Mouse (Mus musculus) heart, adult 11 months (tissue): ENCODE results near the gene Bcl11a.
A peak's percentile ranks its signal among the peaks of the same experiment; 100 is the strongest.

Source experiments
- DNase-seq: peaks from one replicate; pipeline ENCODE4 v3.0.0; 2022

The Bcl11a gene

DNA sequence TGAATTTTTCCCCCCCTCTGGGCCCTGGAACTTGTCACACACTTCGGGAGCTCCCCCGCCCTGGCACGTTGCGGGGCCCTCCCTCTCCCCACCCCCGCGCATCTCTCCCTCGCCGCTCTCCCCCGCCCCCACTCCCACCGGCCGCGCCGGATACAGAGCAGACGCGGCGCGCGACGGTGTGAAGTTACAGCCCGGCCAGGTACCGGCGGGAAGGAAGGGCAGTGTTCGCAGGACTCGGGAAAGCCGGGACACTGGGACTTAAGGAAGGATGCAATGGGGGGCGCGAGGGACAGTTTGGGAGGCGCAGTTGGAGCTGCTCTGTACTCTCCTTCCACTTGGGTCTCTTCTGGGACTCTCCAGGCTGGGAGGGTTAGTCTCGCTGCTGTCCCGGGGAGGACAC, 2.7 kb downstream of the Bcl11a start:
- peak; percentile 92 for DNase-seq

DNA sequence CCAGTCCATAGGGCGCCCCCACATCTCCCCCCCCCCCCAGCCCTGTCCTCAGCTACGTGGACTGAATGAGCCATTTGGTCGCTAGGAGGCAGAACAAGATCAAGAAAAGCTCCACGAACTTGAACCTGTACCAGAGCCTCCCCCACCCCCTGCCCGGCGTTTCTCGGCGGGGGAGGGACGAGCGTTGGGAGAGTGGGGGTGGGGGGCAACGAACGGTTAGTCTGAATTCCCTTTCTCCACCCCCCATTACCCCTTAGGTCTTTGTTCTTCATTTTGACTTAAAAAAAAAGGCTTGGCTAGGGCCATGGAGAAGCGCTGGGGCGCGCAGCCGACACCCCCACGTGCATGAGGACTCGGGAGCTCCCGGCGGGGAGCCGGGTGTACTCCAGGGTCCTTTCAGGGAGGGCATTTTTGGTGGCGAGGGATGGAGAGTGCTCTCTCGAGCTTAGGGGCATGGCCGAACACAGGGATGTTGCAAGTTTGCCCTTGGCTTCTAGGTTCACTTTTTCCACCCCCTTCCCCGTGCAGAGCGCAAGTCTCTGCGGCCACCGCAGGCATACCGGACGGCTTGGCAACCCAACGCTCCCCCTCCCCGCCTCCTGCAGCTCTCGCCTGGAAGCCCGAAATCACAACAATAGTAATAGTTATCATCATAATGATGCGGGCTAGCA, 3.3 kb downstream of the Bcl11a start:
- peak; percentile 93 for DNase-seq

DNA sequence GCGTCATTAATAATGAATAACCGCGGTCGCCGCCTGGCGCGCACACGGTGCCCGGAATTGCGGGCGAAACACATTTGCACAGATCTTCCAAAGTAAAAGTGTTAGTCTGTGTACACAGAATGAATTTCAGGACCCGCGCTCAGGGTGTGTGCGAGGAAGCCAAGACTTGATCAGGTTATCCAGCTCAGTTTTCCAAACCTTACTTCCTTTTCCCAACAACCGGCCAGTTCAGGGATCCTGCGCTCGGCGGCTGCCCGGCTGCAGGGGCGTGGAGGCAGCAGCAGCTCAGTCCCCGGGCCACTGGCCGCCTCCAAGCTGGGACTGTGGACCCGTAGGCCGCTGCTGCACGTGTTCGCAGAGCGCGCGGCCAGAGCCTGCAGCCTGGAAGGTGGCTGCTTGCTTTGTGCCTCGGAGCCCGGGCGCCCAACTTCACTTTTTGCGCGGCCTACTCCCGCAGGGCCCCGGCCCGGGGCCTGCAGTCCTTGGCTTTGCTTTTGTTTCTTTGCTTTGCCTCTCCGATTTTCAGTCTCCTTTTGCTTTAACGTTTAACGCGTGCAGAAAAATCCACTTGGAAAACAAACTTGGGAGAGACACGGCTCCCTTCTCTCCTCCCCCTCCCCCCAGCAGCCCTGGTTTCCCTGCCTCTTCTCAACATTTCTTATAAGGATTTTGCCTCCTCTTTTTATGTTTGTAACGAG, 4.0 kb downstream of the Bcl11a start:
- peak; percentile 81 for DNase-seq

DNA sequence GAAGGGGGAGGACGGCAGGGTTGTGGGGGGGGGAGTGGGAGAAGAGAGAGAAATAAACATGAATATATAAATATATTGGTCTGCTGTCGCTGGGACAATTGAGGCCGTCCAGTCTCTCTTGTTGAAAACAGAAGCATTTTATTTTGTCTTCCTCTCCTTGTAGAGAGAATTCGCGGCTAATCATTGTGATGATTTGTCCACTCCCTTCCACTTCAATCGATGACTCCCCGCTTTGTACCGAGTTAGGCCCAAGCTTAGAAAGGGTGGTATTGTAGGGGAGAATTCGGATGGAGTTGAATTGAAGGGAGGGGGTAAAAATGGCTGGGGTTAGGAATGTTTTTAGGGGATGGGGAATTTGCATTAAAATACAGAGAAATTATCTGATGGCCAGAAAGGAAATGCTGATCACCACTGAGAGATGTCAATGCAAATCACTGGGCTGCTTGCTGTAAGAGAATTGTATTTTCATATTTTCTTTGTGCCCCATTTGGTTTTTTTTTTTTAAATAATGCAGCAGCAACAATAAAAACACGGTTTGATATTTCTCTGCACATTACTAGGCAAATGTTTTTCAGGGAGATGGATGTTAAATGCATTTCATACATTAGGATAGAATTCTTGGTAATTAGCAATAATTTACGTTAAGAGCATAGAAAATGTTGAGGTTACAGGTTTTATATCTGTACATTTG, 4.7 kb downstream of the Bcl11a start:
- DNase-seq = no peak

DNA sequence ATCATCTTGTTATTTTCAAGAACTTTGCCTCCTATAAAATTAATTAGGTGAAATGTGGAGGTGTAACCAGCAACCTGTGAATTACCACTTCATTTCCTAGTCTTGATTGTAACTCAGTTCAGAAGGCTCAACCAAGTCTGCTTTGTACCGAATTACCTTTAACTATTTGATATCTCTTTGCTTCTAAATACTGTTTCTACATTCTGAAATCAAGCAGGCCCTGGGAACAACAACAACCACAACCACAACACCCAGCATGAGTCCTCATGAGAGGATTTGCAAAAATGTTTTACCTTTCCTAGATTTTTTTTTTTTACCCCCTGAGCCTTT, 5.2 kb downstream of the Bcl11a start:
- DNase-seq = no peak

DNA sequence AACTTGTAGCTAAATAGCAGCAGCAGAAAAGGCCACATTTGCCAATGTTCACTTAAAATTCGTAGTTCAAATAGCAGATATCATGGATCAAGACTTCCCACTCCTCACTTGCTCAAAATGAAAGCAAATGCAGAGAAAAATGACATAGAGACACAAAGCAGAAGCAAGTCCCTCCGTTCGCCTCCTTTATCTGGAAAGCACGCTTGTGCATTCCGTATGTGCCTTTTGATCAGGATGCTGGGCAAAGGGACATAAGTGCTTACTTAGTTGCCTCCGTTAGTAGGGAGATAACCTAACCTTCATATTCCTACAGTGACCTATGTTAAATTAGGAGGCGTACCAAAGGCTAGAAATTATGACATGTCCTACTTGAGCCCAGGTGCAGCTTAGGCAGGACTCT, 5.6 kb downstream of the Bcl11a start:
- no peak for DNase-seq

DNA sequence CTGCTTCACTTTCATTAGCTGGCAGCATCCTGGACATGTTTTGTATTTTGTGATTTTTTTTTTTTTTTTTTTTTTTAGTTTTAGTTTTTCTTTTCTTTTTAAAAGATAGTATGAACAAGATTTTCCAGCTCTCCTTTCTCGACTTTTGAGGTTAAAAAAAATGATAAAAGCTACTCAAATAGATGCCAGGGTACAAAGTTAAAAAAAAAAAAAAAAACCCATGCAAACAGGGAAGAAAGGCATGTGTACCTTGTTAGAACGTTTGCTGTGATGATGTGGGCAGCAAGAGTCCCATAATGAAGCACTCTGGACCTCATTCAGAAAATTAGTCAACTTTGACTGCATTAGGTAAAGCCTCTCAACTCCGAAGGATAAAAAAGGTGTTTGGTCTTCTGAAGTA, 6.2 kb downstream of the Bcl11a start:
- DNase-seq = no peak

DNA sequence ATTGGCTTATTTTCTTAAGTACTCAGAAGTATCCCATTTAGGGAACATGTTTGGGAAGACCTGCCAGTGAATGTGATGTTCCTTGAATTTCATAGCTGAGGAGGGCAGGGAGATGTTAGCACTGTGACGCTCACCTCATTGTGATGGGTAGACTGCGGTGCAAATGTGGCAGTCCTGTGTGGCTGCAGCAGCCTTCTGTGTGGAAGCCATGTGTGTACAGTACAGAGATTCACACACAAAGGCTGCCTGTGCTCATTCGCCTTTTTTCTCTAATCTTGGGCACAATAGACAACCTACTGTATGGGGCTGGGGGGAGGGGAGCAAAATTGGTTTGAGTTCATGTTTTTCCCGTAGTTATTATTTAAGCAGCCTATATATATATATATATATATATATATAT, 6.7 kb downstream of the Bcl11a start:
- peak; percentile 42 for DNase-seq

DNA sequence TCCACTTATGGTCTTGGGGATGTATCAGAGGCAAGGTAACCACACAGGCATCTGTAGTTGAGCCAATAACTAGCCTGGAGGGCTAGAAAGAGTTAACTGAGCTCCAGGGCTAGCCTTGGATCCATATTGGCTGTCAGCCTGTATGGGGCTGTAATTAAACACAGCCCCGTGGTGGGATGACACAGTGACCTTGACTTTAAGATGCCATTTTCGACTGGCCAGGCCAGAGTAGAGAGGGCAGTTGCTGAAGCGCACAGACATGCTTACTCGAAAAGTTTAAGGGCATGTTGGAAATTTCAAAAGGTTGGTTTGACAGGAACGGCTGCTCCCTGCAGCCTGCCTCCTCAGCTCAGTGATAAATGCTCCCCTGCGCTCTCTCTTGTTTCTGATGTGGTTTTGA, 8.1 kb downstream of the Bcl11a start:
- no peak for DNase-seq

DNA sequence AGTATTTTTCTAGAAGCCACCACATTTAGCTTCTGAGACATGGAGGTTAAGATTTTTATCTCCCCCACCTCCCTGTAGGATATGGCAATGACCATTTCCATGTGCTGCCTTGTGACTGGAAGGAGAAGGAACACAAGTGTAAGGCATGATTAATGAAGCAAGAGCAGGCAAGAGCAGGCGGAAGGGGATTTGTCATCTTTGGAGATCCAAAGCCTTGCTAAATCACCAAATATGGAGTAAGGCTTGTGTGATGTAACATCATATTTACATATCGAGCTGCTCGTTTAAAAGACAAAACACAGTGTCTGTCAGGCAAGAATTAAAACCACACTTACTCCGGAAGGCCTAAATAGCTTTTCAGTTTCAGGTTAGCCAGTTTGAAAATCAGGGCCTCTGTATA, 9.2 kb downstream of the Bcl11a start:
- DNase-seq = no peak

DNA sequence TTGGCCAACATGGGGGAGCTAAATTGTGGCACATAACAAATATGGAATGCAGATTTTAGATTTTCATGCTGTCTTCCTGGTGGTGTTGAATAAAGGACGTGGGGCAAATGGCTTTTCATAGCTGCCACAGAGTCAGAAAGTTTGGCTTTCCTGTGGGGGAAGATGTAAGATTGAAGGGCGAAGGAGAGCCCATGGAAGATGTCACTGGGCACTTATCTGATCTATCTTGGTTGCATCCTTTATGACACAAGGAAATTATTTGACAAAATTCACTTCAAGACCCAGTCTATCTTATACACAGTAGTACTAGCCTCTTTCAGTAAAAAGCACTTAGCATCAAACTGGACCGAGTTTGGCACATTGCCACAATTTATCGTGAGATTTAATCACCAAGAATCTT, 12.6 kb downstream of the Bcl11a start:
- DNase-seq = no peak

DNA sequence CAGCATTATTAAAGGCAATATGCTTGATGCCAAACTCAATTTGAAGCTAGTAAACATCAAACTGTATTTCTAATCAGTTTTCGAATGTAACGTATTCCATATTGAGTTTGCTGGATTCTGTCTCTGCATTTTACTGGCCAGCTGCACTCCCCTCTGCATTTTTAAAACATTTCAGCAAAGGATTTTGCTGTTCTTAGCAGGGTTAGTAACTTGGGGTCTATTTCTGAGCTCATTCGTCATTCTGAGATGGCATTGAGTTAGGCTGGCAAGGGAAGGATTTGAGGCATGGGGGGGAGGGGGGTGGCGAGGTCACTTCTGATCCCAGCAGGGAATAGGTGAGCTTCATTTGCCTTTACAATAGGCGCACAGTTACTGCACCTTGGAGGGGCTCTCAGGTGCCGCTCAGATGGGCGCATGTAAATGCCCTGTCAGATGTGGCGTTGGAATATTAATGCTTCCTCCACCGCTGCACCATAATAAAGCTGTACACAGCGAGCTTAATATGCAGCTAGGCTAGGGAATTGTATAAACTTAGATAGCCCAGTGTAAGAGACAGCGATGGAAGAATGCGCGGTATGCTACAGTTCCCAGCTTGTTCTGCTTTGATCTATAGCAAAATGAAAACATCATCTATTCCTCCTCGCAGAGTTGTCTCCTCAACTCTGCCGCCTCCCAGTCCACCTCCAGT, 13.7 kb downstream of the Bcl11a start:
- DNase-seq = peak; percentile 48

DNA sequence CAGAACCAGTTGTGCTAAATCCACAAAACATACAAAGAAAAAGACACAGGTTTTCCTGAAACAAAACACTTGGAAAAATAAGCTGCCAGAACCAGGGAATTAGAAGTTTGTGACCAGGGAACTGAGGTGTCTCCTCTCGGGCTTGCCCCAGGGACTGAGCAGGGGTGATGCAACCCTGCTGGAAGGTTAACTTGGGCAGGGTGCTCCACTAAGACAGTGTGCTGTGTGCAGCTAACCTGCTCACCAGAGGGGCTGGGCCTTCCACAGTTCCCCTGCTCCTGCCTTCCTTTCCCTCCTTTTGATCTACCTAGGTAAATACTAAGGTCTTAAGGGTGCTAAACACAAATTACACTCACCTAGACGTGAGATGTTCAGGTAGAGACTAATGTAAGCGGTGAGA, 14.8 kb downstream of the Bcl11a start:
- peak; percentile 37 for DNase-seq

DNA sequence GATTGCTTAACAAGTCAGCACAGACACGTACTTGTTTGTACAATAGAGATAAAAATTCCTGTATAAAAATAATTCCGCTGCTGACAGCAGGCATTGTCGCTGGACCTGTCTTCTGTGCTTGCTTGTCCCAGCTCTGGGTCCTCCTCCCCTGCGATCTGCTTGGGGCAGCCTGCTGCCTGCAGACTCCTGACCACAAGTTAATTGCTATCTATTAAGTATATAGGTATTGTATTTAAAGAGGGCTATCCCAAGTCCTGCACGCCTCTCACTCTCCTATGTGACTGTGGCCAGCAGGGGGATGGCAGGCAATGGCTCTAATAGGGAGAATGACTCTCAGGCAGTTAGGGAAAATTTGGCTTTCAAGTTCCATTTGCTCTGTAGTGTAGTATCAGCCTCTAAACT, 16.2 kb downstream of the Bcl11a start:
- DNase-seq = peak; percentile 73

DNA sequence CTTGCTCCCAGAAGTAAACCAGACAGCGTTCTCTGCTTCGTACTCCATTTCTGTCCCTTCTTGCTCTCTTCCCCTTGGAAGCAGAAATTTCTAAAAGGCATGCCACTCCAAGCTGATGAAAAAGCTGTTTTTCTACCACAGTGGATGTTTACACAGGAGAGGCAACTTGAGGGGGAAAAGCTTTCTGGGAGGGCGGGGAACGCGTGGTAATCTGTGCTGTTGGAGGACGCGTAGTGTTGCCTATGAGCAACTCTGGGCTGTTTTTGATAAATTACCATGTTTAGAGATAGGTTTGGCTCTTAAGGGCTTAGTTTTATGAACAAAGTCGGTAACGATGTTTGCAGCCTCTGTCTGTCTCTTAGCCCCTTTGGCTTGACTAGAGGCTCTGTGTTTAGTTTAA, 17.4 kb downstream of the Bcl11a start:
- no peak for DNase-seq

DNA sequence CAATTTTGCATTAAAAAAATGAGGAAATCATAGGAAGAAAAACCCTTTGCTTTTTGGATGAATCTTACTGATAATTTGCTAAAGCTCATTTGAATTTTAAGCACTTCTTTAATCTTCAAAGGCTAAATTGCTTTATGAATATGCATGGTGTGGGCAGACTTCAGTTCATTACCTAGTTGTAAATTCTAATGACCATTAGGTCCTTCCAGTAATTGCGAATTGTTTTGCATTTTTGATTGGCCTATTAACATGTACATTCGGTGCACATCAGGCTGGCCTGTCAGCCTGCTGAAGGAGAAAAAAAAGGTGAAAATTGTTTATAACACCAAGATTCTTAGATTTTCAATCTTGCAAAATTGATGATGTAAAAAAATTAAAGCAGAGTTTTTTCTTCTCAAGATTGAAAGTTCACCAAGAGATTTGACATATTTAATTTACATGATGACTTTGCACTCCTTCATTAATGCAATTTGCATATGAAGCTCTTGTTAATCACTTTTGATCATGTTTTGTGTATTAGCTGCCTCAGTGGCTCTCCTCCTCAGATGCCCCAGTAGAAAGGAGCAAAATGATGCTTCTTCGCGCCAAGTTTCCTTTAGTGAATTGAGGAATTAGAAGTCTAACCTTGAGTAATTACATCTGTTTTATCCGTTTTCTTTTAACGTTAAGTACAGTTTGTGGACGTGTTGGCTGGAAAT, 17.9 kb downstream of the Bcl11a start:
- DNase-seq = no peak

DNA sequence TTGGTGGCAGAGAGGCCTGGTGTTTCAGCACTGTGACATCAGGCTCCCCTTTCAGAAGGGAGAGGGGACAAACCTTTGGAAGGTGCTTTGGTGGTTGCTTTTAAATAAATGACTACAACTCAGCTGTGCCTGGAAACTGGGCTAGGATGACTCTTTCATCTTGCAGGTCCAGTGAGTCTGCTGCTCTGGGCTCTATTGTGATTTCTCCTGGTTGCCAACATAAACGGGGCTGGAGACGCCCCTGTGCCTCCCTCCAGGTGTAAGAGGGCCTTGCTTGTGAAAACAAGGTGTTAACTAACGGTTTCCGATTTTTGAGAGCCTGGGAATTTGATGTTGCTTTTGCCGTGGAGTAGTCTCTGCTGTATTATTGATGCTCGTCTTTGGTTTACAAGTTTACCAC, 18.6 kb downstream of the Bcl11a start:
- peak; percentile 41 for DNase-seq

DNA sequence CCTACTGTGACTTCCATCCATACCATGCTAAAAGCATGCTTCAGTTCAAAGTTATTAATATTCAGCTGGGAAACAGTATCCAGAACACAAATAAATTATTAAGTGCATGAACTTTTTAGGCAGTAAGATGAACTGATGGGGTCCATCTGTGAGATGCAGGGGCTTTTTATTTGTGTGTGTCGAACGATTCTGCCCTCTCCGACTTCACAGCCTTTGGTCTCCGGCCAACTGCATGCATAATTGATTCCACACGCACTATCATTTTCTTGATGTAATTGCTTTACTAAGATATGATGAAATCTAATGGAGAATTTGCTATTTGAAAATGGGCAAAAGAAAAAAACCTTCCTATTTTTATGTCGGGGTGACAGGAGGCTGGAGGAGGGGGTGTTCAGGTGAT, 19.2 kb downstream of the Bcl11a start:
- DNase-seq = peak; percentile 66

DNA sequence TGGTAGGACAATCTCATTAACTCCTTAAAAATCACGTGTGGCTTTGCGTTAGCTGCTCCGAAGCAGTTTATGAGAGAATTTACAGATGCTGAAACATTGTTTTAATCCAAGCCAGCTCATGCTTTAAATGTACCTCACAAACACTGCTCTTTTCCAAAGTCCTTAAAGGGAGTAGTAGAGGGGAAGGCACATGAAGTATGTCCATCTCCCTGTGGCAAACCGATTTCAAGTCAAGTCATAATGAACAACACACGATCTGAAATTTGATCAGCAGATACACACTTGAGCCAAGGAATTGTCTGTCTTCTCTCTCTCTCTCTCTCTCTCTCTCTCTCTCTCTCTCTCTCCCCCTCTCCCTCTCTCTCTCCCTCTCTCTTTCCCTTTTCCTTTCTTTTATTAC, 20.2 kb downstream of the Bcl11a start:
- DNase-seq = peak; percentile 10

DNA sequence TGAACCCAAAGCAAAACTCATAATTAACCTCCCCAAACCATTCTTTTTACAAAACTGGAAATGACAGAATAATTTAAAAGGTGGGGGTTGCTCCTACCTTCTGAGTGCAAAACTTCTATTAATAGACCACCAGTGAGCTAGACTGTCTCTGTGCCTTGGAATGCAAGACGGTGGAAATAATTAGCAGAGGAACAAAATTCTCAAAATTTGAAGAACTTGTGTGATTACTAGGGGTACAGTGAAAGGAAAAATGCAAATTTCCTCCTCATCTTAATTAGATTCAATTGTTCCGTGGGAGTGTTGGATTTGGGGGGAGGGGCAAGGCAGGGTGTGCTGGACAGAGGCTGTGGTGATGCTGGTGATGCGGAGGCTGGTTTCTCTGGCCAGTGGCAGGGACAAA, 20.8 kb downstream of the Bcl11a start:
- DNase-seq = peak; percentile 9

DNA sequence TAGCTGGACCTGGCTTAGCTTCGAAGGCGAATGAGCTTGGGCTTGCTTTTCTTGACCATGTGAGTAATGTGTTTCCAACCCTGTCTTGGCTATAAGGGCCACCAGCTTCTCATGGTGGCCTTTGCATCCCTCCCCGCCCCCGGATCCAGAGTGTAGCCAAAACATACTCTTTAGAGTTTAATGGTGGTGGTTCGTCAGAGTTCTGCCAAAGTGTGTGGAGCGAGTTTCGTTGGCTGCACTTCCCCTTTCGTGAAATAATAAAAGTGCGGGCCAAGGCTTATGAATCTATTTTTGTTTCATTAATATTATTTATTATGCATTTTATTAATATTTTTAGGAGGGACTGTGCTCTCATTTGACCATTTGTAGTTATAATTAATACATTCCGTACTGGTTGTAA, 21.4 kb downstream of the Bcl11a start:
- peak; percentile 73 for DNase-seq

DNA sequence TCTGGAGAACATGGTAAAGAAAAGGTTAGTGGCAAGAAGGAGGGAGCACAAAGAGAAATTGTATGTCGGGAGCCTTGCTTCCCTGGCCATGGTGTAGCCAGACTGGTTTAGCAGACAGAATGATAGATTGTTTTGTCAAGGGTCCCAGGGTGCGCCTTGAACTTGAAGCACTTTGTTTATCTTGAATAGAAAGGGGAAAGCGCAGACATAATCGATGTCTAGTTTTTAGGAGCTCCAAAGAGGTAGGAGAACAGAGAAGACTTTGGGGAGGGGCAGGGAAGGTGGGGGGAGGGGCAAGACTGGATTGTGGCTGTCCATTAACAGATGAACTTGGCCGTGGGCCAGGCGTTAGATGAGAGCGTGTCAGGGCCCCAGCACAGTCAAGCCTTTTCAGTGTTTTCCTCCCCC, 22.0 kb downstream of the Bcl11a start:
- peak; percentile 70 for DNase-seq

DNA sequence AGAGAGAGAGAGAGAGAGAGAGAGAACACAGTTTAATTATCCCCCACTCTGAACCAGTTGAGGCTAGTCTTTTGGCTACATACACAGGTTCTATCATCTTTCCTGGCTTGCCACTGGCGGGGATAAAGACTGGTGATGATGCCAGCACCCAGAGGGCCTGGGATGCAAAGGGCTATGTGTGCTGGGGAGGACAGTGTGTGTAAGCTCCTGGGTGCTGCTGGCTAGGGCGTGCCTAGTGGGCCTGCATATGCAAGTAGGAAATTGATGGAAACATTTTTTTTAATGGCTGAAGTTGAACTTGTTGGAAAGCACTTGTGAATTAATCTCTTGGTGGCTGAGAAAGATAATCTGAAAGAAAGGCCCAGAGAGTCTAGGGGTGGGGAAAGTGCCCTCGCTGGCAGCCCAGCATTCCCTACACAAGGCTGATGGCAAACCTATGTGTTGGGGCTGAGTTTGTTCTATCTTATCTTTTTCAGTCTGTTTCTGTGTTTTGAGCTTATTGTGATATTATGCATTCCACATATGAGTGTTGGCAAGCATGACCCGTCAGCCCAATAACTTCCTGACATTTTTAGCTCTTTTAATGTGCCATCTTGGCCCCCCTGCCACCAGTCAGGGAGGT, 22.7 kb downstream of the Bcl11a start:
- DNase-seq = peak; percentile 64
